Mouse (Mus musculus): ENCODE measurements around the gene Ntf5.

GRCm38 (mm10) chr7:45367020-45367880, 46.2 kb upstream of the Ntf5 start:
- peak; percentile 91 for TF ChIP-seq CTCF (IDR thresholded peaks at IDR 0.05; ENCODE audit: low read depth)
- no peak for TF ChIP-seq EP300 (IDR thresholded peaks at IDR 0.05; ENCODE audit: low read depth)

Measured in liver, embryonic 14.5 days (tissue).